Mouse (Mus musculus) left cerebral cortex, adult 2 months (tissue): ENCODE measurements around the gene Cdh3. TPM values are rescaled to one million over a fixed set of nuclear protein-coding genes. Genes with fewer than 3 reads are reported as not detected.
"Not testable (repeated sequence)": the region's sequence is repeated elsewhere in the genome, so short reads cannot be mapped to it uniquely, and the experiment has no call there.

ENCODE experiments used
- DNase-seq, 2 experiments: peaks; one replicate each; pipeline ENCODE4 v3.0.0; 2021 to 2022; ENCODE audit warnings: low spot score in 2 of 2, mixed read lengths in 1 of 2; ENCODE audit errors: extremely low spot score in 1 of 2
- H3K27ac ChIP-seq: fragments of 200-600 bp; 2 replicates; pipeline ENCODE4 v1.8.1; 2022
- H3K4me3 ChIP-seq: fragments of 200-600 bp; 2 replicates; pipeline ENCODE4 v1.8.1; 2022
- CTCF ChIP-seq: fragments of 200-600 bp; IDR thresholded peaks from 2 replicates; pipeline ENCODE4 v1.8.1; 2022; ENCODE audit warnings: antibody characterized with exemption, mild to moderate bottlenecking, moderate library complexity
- intact Hi-C: fragments of 180-260 bp; cut with DNase I; formaldehyde crosslinking; loops from one replicate; pipeline ENCODE4 v1.15.1; 2025
- total RNA-seq, 2 experiments: library from RNA; stranded (reverse); gene quantifications; 2 replicates each; pipeline ENCODE4 v1.2.3; 2021

The Cdh3 gene
- total RNA-seq, 2 experiments from 2014 or later: 0.33 to 0.45 TPM

GRCm38 (mm10) chr8:106556068-106556645, 45.5 kb downstream of the Cdh3 start:
- Histone ChIP-seq H3K27ac (no peak overlapping the region), H3K4me3 (no peak overlapping the region)
- no peak for DNase-seq
- intact Hi-C loops: no loop called here
- no peak for TF ChIP-seq CTCF

- Histone ChIP-seq H3K4me3 (no peak overlapping the region), H3K27ac (no peak overlapping the region)
- TF ChIP-seq CTCF: no peak
- intact Hi-C loops: loop anchor here (2.0 kb wide), 1 partner anchor 87 kb away; no protein-coding TSS in a partner anchor
- DNase-seq: no peak
Observed at GRCm38 (mm10) chr8:106559844-106560243, 49.2 kb downstream of the Cdh3 start.

- intact Hi-C loops: loop anchor here (2.0 kb wide), 1 partner anchor 86 kb away; no protein-coding TSS in a partner anchor
- DNase-seq: peak; percentile 16 to 38
- TF ChIP-seq CTCF: peak; percentile 67
- no peak overlapping the region for H3K4me3 ChIP-seq
- no peak overlapping the region for H3K27ac ChIP-seq
Observed at GRCm38 (mm10) chr8:106561097-106561865, 50.6 kb downstream of the Cdh3 start.

- TF ChIP-seq CTCF: no peak
- intact Hi-C loops: no loop called here
- Histone ChIP-seq H3K4me3 (no peak overlapping the region), H3K27ac (no peak overlapping the region)
- DNase-seq: no peak
Observed at GRCm38 (mm10) chr8:106563691-106564182, 53.0 kb downstream of the Cdh3 start.

GRCm38 (mm10) chr8:106569006-106569405, 58.3 kb downstream of the Cdh3 start:
- DNase-seq: no peak
- intact Hi-C loops: no loop called here
- no peak for TF ChIP-seq CTCF
- H3K27ac ChIP-seq: no peak overlapping the region
- no peak overlapping the region for H3K4me3 ChIP-seq

- Histone ChIP-seq H3K4me3 (no peak overlapping the region), H3K27ac (no peak overlapping the region)
- no peak for DNase-seq
- no peak for TF ChIP-seq CTCF
- intact Hi-C loops: no loop called here
Observed at GRCm38 (mm10) chr8:106570386-106570785, 59.7 kb downstream of the Cdh3 start.

GRCm38 (mm10) chr8:106571551-106572172, 61.0 kb downstream of the Cdh3 start:
- Histone ChIP-seq H3K27ac (no peak overlapping the region), H3K4me3 (no peak overlapping the region)
- no peak for TF ChIP-seq CTCF
- intact Hi-C loops: no loop called here
- no peak for DNase-seq

GRCm38 (mm10) chr8:106572175-106572574, 61.5 kb downstream of the Cdh3 start:
- intact Hi-C loops, H3K27ac ChIP-seq, H3K4me3 ChIP-seq, DNase-seq: not testable (repeated sequence)

- DNase-seq, H3K27ac ChIP-seq, intact Hi-C loops, H3K4me3 ChIP-seq: not testable (repeated sequence)
Observed at GRCm38 (mm10) chr8:106573168-106573567, 62.5 kb downstream of the Cdh3 start, which contains the start of gene Gm10073. Gene Gm10073 (minus strand): TSS chr8:106573461.

- no peak for DNase-seq
- Histone ChIP-seq H3K27ac (no peak overlapping the region), H3K4me3 (no peak overlapping the region)
- intact Hi-C loops: no loop called here
- TF ChIP-seq CTCF: no peak
Observed at GRCm38 (mm10) chr8:106574283-106574682, 63.6 kb downstream of the Cdh3 start.

- DNase-seq: no peak
- Histone ChIP-seq H3K27ac (no peak overlapping the region), H3K4me3 (no peak overlapping the region)
- no peak for TF ChIP-seq CTCF
- intact Hi-C loops: no loop called here
Observed at GRCm38 (mm10) chr8:106576849-106577555, 66.3 kb downstream of the Cdh3 start.
